Comparison of ENCODE assay signal across 34 mouse cellular contexts in the genomic region with DNA sequence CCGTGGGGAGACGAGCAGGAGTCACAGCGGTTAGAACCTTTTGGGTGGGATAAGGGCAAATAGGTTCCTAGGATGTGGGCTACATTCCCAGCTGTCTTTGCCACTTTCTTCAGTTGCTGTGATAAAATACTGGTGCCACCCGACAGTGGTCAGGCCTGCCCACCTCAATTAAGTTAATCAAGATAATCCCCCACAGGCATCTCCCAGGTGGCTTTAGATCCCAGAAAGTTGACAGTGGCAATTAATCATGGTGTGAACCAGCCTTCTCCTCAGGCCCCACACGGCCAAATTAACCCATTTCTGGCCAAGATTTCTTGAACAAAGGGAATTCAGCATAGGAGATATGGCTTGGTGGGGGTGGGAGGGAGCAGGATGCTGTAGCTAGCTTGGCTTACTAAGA.
A peak's percentile ranks its signal among the peaks of the same experiment; 100 is the strongest.
DNase-seq lines count a peak whose midpoint lies in the region; ATAC-seq and TF ChIP-seq lines count a peak whose summit lies in the region.
"Had no signal": no experiment of that assay in that cellular context is flagged by ENCODE, and none has a peak within 500 bp of the region (broad histone marks: within the 10 kb centered on the region; RNA-seq: fewer than 3 reads in every experiment).

No protein-coding gene starts in this region.

- H3K9ac ChIP-seq in midbrain, embryonic 12.5 days (replicated peaks), result no peak overlapping the region
- H3K9ac ChIP-seq in ES-Bruce4 (ENCODE audit: low read depth, poor library complexity, severe bottlenecking), result peak overlapping the region; percentile 35; the same call in 1 of the 2 replicates
- no peak overlapping the region for H3K9ac ChIP-seq in midbrain, embryonic 14.5 days (replicated peaks; ENCODE audit: low read length)
- H3K9ac ChIP-seq: embryonic facial prominence, embryonic 12.5 days; forebrain, embryonic 15.5 days; limb, embryonic 15.5 days; liver, embryonic 13.5 days; neural tube, embryonic 12.5 days; stomach, embryonic 15.5 days had no signal

- ATAC-seq in midbrain, embryonic 12.5 days (ENCODE audit: low FRiP score, low read depth), result no peak
- ATAC-seq in midbrain, embryonic 14.5 days (ENCODE audit: low FRiP score, low TSS enrichment), result no peak
- ATAC-seq: CD4-positive, CD25-positive, alpha-beta regulatory T cell, adult 4 months; forebrain, embryonic 15.5 days; inflammation-experienced regulatory T-cells, adult 6 months; lung, postnatal 0 days; Patski had no signal

- no peak overlapping the region for H3K4me2 ChIP-seq in midbrain, embryonic 12.5 days (replicated peaks)
- H3K4me2 ChIP-seq in midbrain, embryonic 14.5 days (ENCODE audit: low read length), result no peak overlapping the region
- H3K4me2 ChIP-seq: embryonic facial prominence, embryonic 12.5 days; forebrain, embryonic 15.5 days; heart, embryonic 11.5 days; limb, embryonic 15.5 days; liver, embryonic 13.5 days; neural tube, embryonic 12.5 days; stomach, embryonic 15.5 days had no signal

- H3K4me3 ChIP-seq in midbrain, embryonic 12.5 days, result no peak overlapping the region
- no peak overlapping the region for H3K4me3 ChIP-seq in midbrain, embryonic 10.5 days
- no peak overlapping the region for H3K4me3 ChIP-seq in ES-Bruce4 (ENCODE audit: low read depth, low read length)
- H3K4me3 ChIP-seq in midbrain, embryonic 14.5 days (replicated peaks; ENCODE audit: low read depth, low read length), result no peak overlapping the region
- H3K4me3 ChIP-seq: embryonic facial prominence, embryonic 12.5 days; forebrain, embryonic 15.5 days; limb, embryonic 10.5 days; limb, embryonic 15.5 days; liver, embryonic 13.5 days; neural tube, embryonic 12.5 days; stomach, embryonic 15.5 days had no signal

- H3K4me1 ChIP-seq in midbrain, embryonic 12.5 days, result peaks cover 18% of the 10 kb centered on the region
- peaks cover 28% of the 10 kb centered on the region for H3K4me1 ChIP-seq in midbrain, embryonic 10.5 days
- peaks cover 11% of the 10 kb centered on the region for H3K4me1 ChIP-seq in ES-Bruce4 (ENCODE audit: control insufficient read depth, insufficient read depth, low read length)
- peaks cover 18% of the 10 kb centered on the region for H3K4me1 ChIP-seq in midbrain, embryonic 14.5 days (ENCODE audit: control insufficient read depth, insufficient read depth, low read length)
- H3K4me1 ChIP-seq: embryonic facial prominence, embryonic 12.5 days; forebrain, embryonic 15.5 days; limb, embryonic 15.5 days; liver, embryonic 13.5 days had no signal

- no peaks in the 10 kb centered on the region; the same call in 1 of the 2 replicates for H3K27me3 ChIP-seq in midbrain, embryonic 12.5 days
- H3K27me3 ChIP-seq in midbrain, embryonic 10.5 days (ENCODE audit: low read depth, poor library complexity, severe bottlenecking), result 0 out of 2 replicates have a peak, but pooled peaks cover 8% of the 10 kb centered on the region
- no peaks in the 10 kb centered on the region for H3K27me3 ChIP-seq in ES-Bruce4 (ENCODE audit: control insufficient read depth, insufficient read depth, low read length, poor library complexity, severe bottlenecking)
- no peaks in the 10 kb centered on the region for H3K27me3 ChIP-seq in midbrain, embryonic 14.5 days (ENCODE audit: control insufficient read depth, insufficient read depth, low read length)
- H3K27me3 ChIP-seq: embryonic facial prominence, embryonic 12.5 days; forebrain, embryonic 15.5 days; liver, embryonic 13.5 days; stomach, embryonic 15.5 days had no signal

- WGBS in midbrain, embryonic 12.5 days, result 21% methylated on average over 5 of the region's 5 CpGs
- WGBS in midbrain, embryonic 10.5 days, result 31% methylated on average over 5 of the region's 5 CpGs
- WGBS in midbrain, embryonic 14.5 days, result 15% methylated on average over 5 of the region's 5 CpGs

- no peaks in the 10 kb centered on the region for H3K36me3 ChIP-seq in midbrain, embryonic 12.5 days
- no peaks in the 10 kb centered on the region for H3K36me3 ChIP-seq in midbrain, embryonic 10.5 days
- H3K36me3 ChIP-seq in ES-Bruce4 (ENCODE audit: control insufficient read depth, insufficient read depth, low read length, poor library complexity, severe bottlenecking), result no peaks in the 10 kb centered on the region
- no peaks in the 10 kb centered on the region for H3K36me3 ChIP-seq in midbrain, embryonic 14.5 days (ENCODE audit: control insufficient read depth, insufficient read depth, low read length)
- H3K36me3 ChIP-seq: embryonic facial prominence, embryonic 12.5 days; forebrain, embryonic 15.5 days; G1E; limb, embryonic 10.5 days; limb, embryonic 15.5 days; liver, embryonic 13.5 days; neural tube, embryonic 12.5 days; stomach, embryonic 15.5 days had no signal

- no peak for TF ChIP-seq EP300 in ES-Bruce4 (IDR thresholded peaks at IDR 0.05; ENCODE audit: insufficient read depth, low read depth, low read length)

- no peak for TF ChIP-seq POLR2A in ES-Bruce4 (IDR thresholded peaks at IDR 0.05; ENCODE audit: insufficient read depth, low read length)
- no peak for TF ChIP-seq POLR2A in brain, embryonic 14.5 days (IDR thresholded peaks at IDR 0.05; ENCODE audit: borderline replicate concordance, extremely low read depth, insufficient read depth, insufficient read length, poor library complexity, severe bottlenecking)

- no peaks in the 10 kb centered on the region for H3K9me3 ChIP-seq in midbrain, embryonic 12.5 days
- no peaks in the 10 kb centered on the region for H3K9me3 ChIP-seq in midbrain, embryonic 10.5 days (replicated peaks)
- H3K9me3 ChIP-seq in ES-Bruce4 (replicated peaks; ENCODE audit: control insufficient read depth, insufficient read depth, low read length, poor library complexity, severe bottlenecking), result no peaks in the 10 kb centered on the region
- H3K9me3 ChIP-seq in midbrain, embryonic 14.5 days (ENCODE audit: control insufficient read depth, low read length), result no peaks in the 10 kb centered on the region
- H3K9me3 ChIP-seq: embryonic facial prominence, embryonic 12.5 days; forebrain, embryonic 15.5 days; limb, embryonic 10.5 days; limb, embryonic 15.5 days; liver, embryonic 13.5 days; neural tube, embryonic 12.5 days; stomach, embryonic 15.5 days had no signal

- no peak for TF ChIP-seq CTCF in ES-Bruce4 (IDR thresholded peaks at IDR 0.05; ENCODE audit: low read depth, low read length)
- TF ChIP-seq CTCF in brain, embryonic 14.5 days (IDR thresholded peaks at IDR 0.05; ENCODE audit: borderline replicate concordance, extremely low read depth, insufficient read depth, insufficient read length), result no peak

- H3K27ac ChIP-seq in midbrain, embryonic 12.5 days (replicated peaks), result peak overlapping the region; percentile 63; the same call in 1 of the 2 replicates
- no peak overlapping the region for H3K27ac ChIP-seq in midbrain, embryonic 10.5 days (replicated peaks)
- peak overlapping the region; percentile 91 for H3K27ac ChIP-seq in ES-Bruce4 (ENCODE audit: insufficient read depth, low read length)
- H3K27ac ChIP-seq in midbrain, embryonic 14.5 days (replicated peaks; ENCODE audit: low read depth, low read length), result peak overlapping the region; percentile 42; the same call in 1 of the 2 replicates
- H3K27ac ChIP-seq: embryonic facial prominence, embryonic 12.5 days; forebrain, embryonic 15.5 days; kidney, postnatal 0 days; limb, embryonic 10.5 days; limb, embryonic 15.5 days; liver, embryonic 13.5 days; neural tube, embryonic 12.5 days; stomach, embryonic 15.5 days had no signal

- no peak for DNase-seq in midbrain, embryonic 10.5 days (ENCODE audit: low spot score)
- peak; percentile 24 for DNase-seq in brain, embryonic 14.5 days (ENCODE audit: low read depth)
- DNase-seq in midbrain, embryonic 14.5 days, result peak; percentile 39
- DNase-seq in spleen, postnatal 36 days (ENCODE audit: low spot score in 2 of 2), result no peak
- no peak for DNase-seq in left cerebral cortex, adult 11 months (ENCODE audit: low spot score)
- DNase-seq: adrenal gland, postnatal 10 days; cerebellum, adult 11 months; cerebellum, adult 9-10 months; cerebellum, postnatal 36 days; gastrocnemius, postnatal 25 days; heart, adult 18-20 months; heart, postnatal 36 days; kidney, adult 11 months; kidney, postnatal 4 days; layer of hippocampus, postnatal 36 days; liver, embryonic 13.5 days; lung, adult 18-20 months; lung, postnatal 4 days; thymus, postnatal 14 days had no signal

Comparison
In these comparisons a context has a peak if more than half of its experiments do, and no peak if none do; other contexts are left out.
1. DNase-seq: peak in brain, embryonic 14.5 days (single experiment) and midbrain, embryonic 14.5 days (single experiment); none in midbrain, embryonic 10.5 days (single experiment), spleen, postnatal 36 days (0 of 2) and left cerebral cortex, adult 11 months (single experiment).